Mouse (Mus musculus) cortical plate, adult 2 months (tissue): ENCODE data around the gene Gzmg.
"Not testable (repeated sequence)": the region's sequence is repeated elsewhere in the genome, so short reads cannot be mapped to it uniquely, and the experiment has no call there.

Source experiments
- CTCF ChIP-seq: fragments of 200-500 bp; IDR thresholded peaks from 2 replicates; pipeline ENCODE4 v1.5.1; 2011; ENCODE audit warnings: mild to moderate bottlenecking, control low read depth, low read length; ENCODE audit not compliant: insufficient read depth; ENCODE audit errors: extremely low read depth
- POLR2A ChIP-seq: fragments of 200-500 bp; IDR thresholded peaks from 2 replicates; pipeline ENCODE4 v1.6.1; 2011; ENCODE audit warnings: mild to moderate bottlenecking, low read length, control low read depth; ENCODE audit not compliant: insufficient read depth; ENCODE audit errors: extremely low read depth

GRCm38 (mm10) chr14:56177651-56178050, 18.3 kb upstream of the Gzmg start:
- TF ChIP-seq POLR2A = not testable (repeated sequence)
- 0 out of 2 replicates have a peak, but pooled peaks have one; percentile 21 for TF ChIP-seq CTCF
